Mouse (Mus musculus): ENCODE measurements around the gene Opn5. TPM values are rescaled to one million over a fixed set of nuclear protein-coding genes. Genes with fewer than 3 reads are reported as not detected.

Gene Opn5
- total and polyA plus RNA-seq, 2 experiments from 2014 or later: not detected

GRCm38 (mm10) chr17:42576671-42577168, 34.5 kb downstream of the Opn5 start:
- Histone ChIP-seq H3K27ac (no peak overlapping the region), H3K9ac (replicated peaks; ENCODE audit: low read length) (no peak overlapping the region), H3K27me3 (ENCODE audit: insufficient read depth, low read length) (no peaks in the 10 kb centered on the region), H3K9me3 (ENCODE audit: low read length) (no peaks in the 10 kb centered on the region), H3K4me1 (ENCODE audit: insufficient read depth, low read length) (no peaks in the 10 kb centered on the region), H3K4me2 (ENCODE audit: low read depth, low read length) (no peak overlapping the region), H3K4me3 (ENCODE audit: low read length) (no peak overlapping the region), H3K36me3 (ENCODE audit: insufficient read depth, low read length) (no peaks in the 10 kb centered on the region)
- TF ChIP-seq CTCF (IDR thresholded peaks at IDR 0.05; ENCODE audit: low read depth): no peak
- ATAC-seq (no peak), DNase-seq (ENCODE audit: low spot score) (no peak)
- WGBS: 61% methylated on average over 6 of the region's 6 CpGs

- ATAC-seq (no peak), DNase-seq (ENCODE audit: low spot score) (no peak)
- H3K9me3 ChIP-seq (ENCODE audit: low read length): no peaks in the 10 kb centered on the region
- no peak overlapping the region for H3K4me3 ChIP-seq (ENCODE audit: low read length)
- no peak overlapping the region for H3K9ac ChIP-seq (replicated peaks; ENCODE audit: low read length)
- H3K27ac ChIP-seq: no peak overlapping the region
- TF ChIP-seq CTCF (IDR thresholded peaks at IDR 0.05; ENCODE audit: low read depth): no peak
- H3K4me2 ChIP-seq (ENCODE audit: low read depth, low read length): no peak overlapping the region
- no peaks in the 10 kb centered on the region for H3K27me3 ChIP-seq (ENCODE audit: insufficient read depth, low read length)
- no peaks in the 10 kb centered on the region for H3K36me3 ChIP-seq (ENCODE audit: insufficient read depth, low read length)
- 90% methylated on average over 8 of the region's 8 CpGs for WGBS
- H3K4me1 ChIP-seq (ENCODE audit: insufficient read depth, low read length): no peaks in the 10 kb centered on the region
Measured at GRCm38 (mm10) chr17:42573786-42574185, 37.4 kb downstream of the Opn5 start.

- Histone ChIP-seq H3K27me3 (ENCODE audit: insufficient read depth, low read length) (no peaks in the 10 kb centered on the region), H3K4me1 (ENCODE audit: insufficient read depth, low read length) (no peaks in the 10 kb centered on the region), H3K27ac (no peak overlapping the region), H3K4me2 (ENCODE audit: low read depth, low read length) (no peak overlapping the region), H3K4me3 (ENCODE audit: low read length) (no peak overlapping the region), H3K9ac (replicated peaks; ENCODE audit: low read length) (no peak overlapping the region), H3K9me3 (ENCODE audit: low read length) (no peaks in the 10 kb centered on the region), H3K36me3 (ENCODE audit: insufficient read depth, low read length) (no peaks in the 10 kb centered on the region)
- TF ChIP-seq CTCF (IDR thresholded peaks at IDR 0.05; ENCODE audit: low read depth): no peak
- 91% methylated on average over 2 of the region's 2 CpGs for WGBS
- ATAC-seq (no peak), DNase-seq (ENCODE audit: low spot score) (no peak)
Measured at GRCm38 (mm10) chr17:42549578-42549977, 61.6 kb downstream of the Opn5 start.

GRCm38 (mm10) chr17:42530147-42530546, 81.0 kb downstream of the Opn5 start:
- H3K9me3 ChIP-seq (ENCODE audit: low read length): no peaks in the 10 kb centered on the region
- no peak for ATAC-seq
- no peaks in the 10 kb centered on the region for H3K27me3 ChIP-seq (ENCODE audit: insufficient read depth, low read length)
- no peak overlapping the region for H3K4me3 ChIP-seq (ENCODE audit: low read length)
- no peaks in the 10 kb centered on the region for H3K4me1 ChIP-seq (ENCODE audit: insufficient read depth, low read length)
- H3K27ac ChIP-seq: no peak overlapping the region
- H3K36me3 ChIP-seq (ENCODE audit: insufficient read depth, low read length): no peaks in the 10 kb centered on the region
- no peak overlapping the region for H3K9ac ChIP-seq (replicated peaks; ENCODE audit: low read length)
- DNase-seq (ENCODE audit: low spot score): no peak
- 27% methylated on average over 5 of the region's 5 CpGs for WGBS
- no peak for TF ChIP-seq CTCF (IDR thresholded peaks at IDR 0.05; ENCODE audit: low read depth)
- H3K4me2 ChIP-seq (ENCODE audit: low read depth, low read length): no peak overlapping the region

GRCm38 (mm10) chr17:42509356-42510262, 101.6 kb downstream of the Opn5 start:
- no peak overlapping the region for H3K9ac ChIP-seq (replicated peaks; ENCODE audit: low read length)
- no peaks in the 10 kb centered on the region for H3K9me3 ChIP-seq (ENCODE audit: low read length)
- TF ChIP-seq CTCF (IDR thresholded peaks at IDR 0.05; ENCODE audit: low read depth): no peak
- H3K4me1 ChIP-seq (ENCODE audit: insufficient read depth, low read length): peaks cover 2% of the 10 kb centered on the region; the same call in 1 of the 2 replicates
- no peaks in the 10 kb centered on the region for H3K27me3 ChIP-seq (ENCODE audit: insufficient read depth, low read length)
- H3K4me3 ChIP-seq (ENCODE audit: low read length): no peak overlapping the region
- no peak for ATAC-seq
- H3K4me2 ChIP-seq (ENCODE audit: low read depth, low read length): no peak overlapping the region
- H3K36me3 ChIP-seq (ENCODE audit: insufficient read depth, low read length): no peaks in the 10 kb centered on the region
- H3K27ac ChIP-seq: no peak overlapping the region
- WGBS: 58% methylated on average over 9 of the region's 9 CpGs
- no peak for DNase-seq (ENCODE audit: low spot score)

Other genes starting within 250 kb of the Opn5 start
- gene Adgrf4, start 80.9 kb upstream of the Opn5 start, total RNA-seq (2014; rRNA removed): 0.40 and 0.78 TPM in 2 replicates
- 0.05 and 0.21 TPM in 2 replicates for gene Adgrf4, start 80.9 kb upstream of the Opn5 start, polyA plus RNA-seq (2015; fragmentation: Nextera tagmentation; extraction: Ambion mirVana)
- gene Adgrf2, start 130.8 kb upstream of the Opn5 start, total RNA-seq (2014; rRNA removed): 0.21 and 0.97 TPM in 2 replicates
- 0.05 TPM in 1 of 2 replicates, not detected in the other for gene Adgrf2, start 130.8 kb upstream of the Opn5 start, polyA plus RNA-seq (2015; fragmentation: Nextera tagmentation; extraction: Ambion mirVana)

Measured in hindbrain, postnatal 0 days (tissue).